Mouse (Mus musculus): Measurements from ENCODE around the gene Il16. TPM values are rescaled to one million over a fixed set of nuclear protein-coding genes. Genes with fewer than 3 reads are reported as not detected.

Gene Il16
- polyA plus RNA-seq, 1 experiment from 2014 or later, result 7.2 TPM

GRCm38 (mm10) chr7:83637781-83638583, 107.5 kb downstream of the Il16 start:
- Histone ChIP-seq H3K4me2 (ENCODE audit: low read depth, low read length) (no peak overlapping the region), H3K9me3 (ENCODE audit: control insufficient read depth, low read length) (no peaks in the 10 kb centered on the region), H3K9ac (ENCODE audit: low read depth, low read length) (no peak overlapping the region), H3K4me1 (ENCODE audit: control insufficient read depth, insufficient read depth, low read length) (peaks cover 11% of the 10 kb centered on the region), H3K4me3 (ENCODE audit: low read depth, low read length) (no peak overlapping the region), H3K36me3 (ENCODE audit: control insufficient read depth, insufficient read depth, low read length) (peaks cover 43% of the 10 kb centered on the region), H3K27me3 (replicated peaks; ENCODE audit: control insufficient read depth, insufficient read depth, low read length) (no peaks in the 10 kb centered on the region), H3K27ac (replicated peaks; ENCODE audit: low read depth, low read length) (no peak overlapping the region)
- ATAC-seq (ENCODE audit: low read depth) (no peak), DNase-seq (ENCODE audit: low spot score) (no peak)
- WGBS, result 90% methylated on average over 8 of the region's 8 CpGs

- Histone ChIP-seq H3K9ac (ENCODE audit: low read depth, low read length) (no peak overlapping the region), H3K4me2 (ENCODE audit: low read depth, low read length) (no peak overlapping the region), H3K4me1 (ENCODE audit: control insufficient read depth, insufficient read depth, low read length) (peaks cover 16% of the 10 kb centered on the region), H3K9me3 (ENCODE audit: control insufficient read depth, low read length) (no peaks in the 10 kb centered on the region), H3K36me3 (ENCODE audit: control insufficient read depth, insufficient read depth, low read length) (peaks cover 34% of the 10 kb centered on the region), H3K27me3 (replicated peaks; ENCODE audit: control insufficient read depth, insufficient read depth, low read length) (no peaks in the 10 kb centered on the region), H3K27ac (replicated peaks; ENCODE audit: low read depth, low read length) (no peak overlapping the region), H3K4me3 (ENCODE audit: low read depth, low read length) (no peak overlapping the region)
- WGBS, result 83% methylated on average over 8 of the region's 8 CpGs
- DNase-seq (ENCODE audit: low spot score) (no peak), ATAC-seq (ENCODE audit: low read depth) (no peak)
These were observed 109.1 kb downstream of the Il16 start for GRCm38 (mm10) chr7:83636425-83636824.

DNA sequence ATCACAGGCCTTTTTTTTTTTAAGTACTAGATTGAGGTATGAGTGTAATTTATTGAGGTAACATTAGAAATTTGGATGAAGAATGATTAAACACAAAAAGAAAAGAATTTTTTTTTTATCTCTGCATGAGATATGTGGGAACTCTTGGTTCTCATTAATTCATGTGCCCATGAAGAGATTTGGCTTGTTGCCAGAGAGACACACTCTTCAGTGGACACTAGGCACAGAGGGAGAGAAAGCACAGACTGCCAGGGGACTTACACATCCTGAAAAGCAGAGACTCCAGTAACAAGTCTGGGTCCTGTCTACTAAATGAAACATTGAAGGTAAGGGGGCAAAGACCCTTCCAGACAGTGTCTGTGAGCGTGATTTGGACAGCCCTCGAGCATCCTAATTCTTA, 109.8 kb downstream of the Il16 start:
- peaks cover 30% of the 10 kb centered on the region for H3K36me3 ChIP-seq (ENCODE audit: control insufficient read depth, insufficient read depth, low read length)
- ATAC-seq (ENCODE audit: low read depth) (no peak), DNase-seq (ENCODE audit: low spot score) (no peak)
- no peak overlapping the region for H3K9ac ChIP-seq (ENCODE audit: low read depth, low read length)
- WGBS, result 88% methylated on average over 2 of the region's 2 CpGs
- no peak overlapping the region for H3K4me3 ChIP-seq (ENCODE audit: low read depth, low read length)
- peaks cover 21% of the 10 kb centered on the region for H3K4me1 ChIP-seq (ENCODE audit: control insufficient read depth, insufficient read depth, low read length)
- H3K27ac ChIP-seq (replicated peaks; ENCODE audit: low read depth, low read length), result no peak overlapping the region
- no peaks in the 10 kb centered on the region for H3K27me3 ChIP-seq (replicated peaks; ENCODE audit: control insufficient read depth, insufficient read depth, low read length)
- H3K4me2 ChIP-seq (ENCODE audit: low read depth, low read length), result no peak overlapping the region
- H3K9me3 ChIP-seq (ENCODE audit: control insufficient read depth, low read length), result no peaks in the 10 kb centered on the region

DNA sequence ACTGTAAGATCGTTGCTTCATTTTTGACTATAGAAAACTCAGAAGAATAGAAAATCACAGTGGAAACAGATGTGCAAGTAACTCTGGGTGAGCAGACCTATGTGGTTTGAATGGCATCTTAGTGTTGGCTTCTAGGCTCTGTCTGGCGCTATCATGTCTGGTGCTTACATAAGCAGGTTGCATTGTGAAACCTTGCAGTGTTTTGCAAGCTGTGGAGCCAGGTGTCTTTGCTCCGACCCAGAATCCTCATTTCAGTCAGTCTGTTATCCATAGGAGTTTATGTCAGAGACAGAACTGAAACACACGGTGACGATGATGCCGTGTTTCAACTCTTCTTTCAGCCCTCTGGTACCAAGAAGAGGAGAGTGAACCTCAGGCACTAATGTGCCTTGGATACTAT, 111.7 kb downstream of the Il16 start:
- Histone ChIP-seq H3K27me3 (replicated peaks; ENCODE audit: control insufficient read depth, insufficient read depth, low read length) (no peaks in the 10 kb centered on the region), H3K9ac (ENCODE audit: low read depth, low read length) (no peak overlapping the region; the same call in 1 of the 2 replicates), H3K4me2 (ENCODE audit: low read depth, low read length) (peak overlapping the region; percentile 57; the same call in 1 of the 2 replicates), H3K9me3 (ENCODE audit: control insufficient read depth, low read length) (no peaks in the 10 kb centered on the region), H3K36me3 (ENCODE audit: control insufficient read depth, insufficient read depth, low read length) (peaks cover 15% of the 10 kb centered on the region), H3K4me3 (ENCODE audit: low read depth, low read length) (no peak overlapping the region), H3K27ac (replicated peaks; ENCODE audit: low read depth, low read length) (no peak overlapping the region; the same call in 1 of the 2 replicates), H3K4me1 (ENCODE audit: control insufficient read depth, insufficient read depth, low read length) (peaks cover 22% of the 10 kb centered on the region)
- ATAC-seq (ENCODE audit: low read depth) (no peak), DNase-seq (ENCODE audit: low spot score) (no peak)
- WGBS, result 74% methylated on average over 6 of the region's 6 CpGs

DNA sequence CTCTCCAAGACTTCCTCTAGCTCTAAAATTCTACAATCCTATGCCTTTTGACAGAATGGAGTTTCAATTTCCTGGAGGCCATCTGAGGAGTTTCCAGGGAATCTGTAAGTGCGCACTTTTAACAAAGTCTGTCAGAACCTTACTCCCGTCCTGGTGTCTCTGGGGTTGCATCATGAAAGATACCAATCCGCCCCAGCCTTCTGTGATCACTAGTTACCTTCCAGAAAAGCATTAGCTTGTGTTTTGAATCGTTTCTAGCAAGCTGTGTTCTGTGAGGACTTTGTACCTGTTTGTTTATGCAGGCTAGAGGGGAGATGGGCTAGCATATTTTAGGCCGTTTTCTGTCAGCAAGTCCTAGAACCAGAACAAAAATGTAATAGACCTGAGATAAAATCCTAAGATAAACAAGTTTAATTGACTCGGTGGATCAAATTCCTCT, 112.8 kb downstream of the Il16 start:
- Histone ChIP-seq H3K4me2 (ENCODE audit: low read depth, low read length) (peak overlapping the region; percentile 57), H3K9ac (ENCODE audit: low read depth, low read length) (peak overlapping the region; percentile 76), H3K27me3 (replicated peaks; ENCODE audit: control insufficient read depth, insufficient read depth, low read length) (no peaks in the 10 kb centered on the region), H3K27ac (replicated peaks; ENCODE audit: low read depth, low read length) (no peak overlapping the region), H3K4me3 (ENCODE audit: low read depth, low read length) (peak overlapping the region; percentile 49), H3K36me3 (ENCODE audit: control insufficient read depth, insufficient read depth, low read length) (peaks cover 7% of the 10 kb centered on the region), H3K4me1 (ENCODE audit: control insufficient read depth, insufficient read depth, low read length) (peaks cover 22% of the 10 kb centered on the region), H3K9me3 (ENCODE audit: control insufficient read depth, low read length) (no peaks in the 10 kb centered on the region)
- DNase-seq (ENCODE audit: low spot score), result no peak
- no peak for ATAC-seq (ENCODE audit: low read depth)
- 40% methylated on average over 6 of the region's 6 CpGs for WGBS

DNA sequence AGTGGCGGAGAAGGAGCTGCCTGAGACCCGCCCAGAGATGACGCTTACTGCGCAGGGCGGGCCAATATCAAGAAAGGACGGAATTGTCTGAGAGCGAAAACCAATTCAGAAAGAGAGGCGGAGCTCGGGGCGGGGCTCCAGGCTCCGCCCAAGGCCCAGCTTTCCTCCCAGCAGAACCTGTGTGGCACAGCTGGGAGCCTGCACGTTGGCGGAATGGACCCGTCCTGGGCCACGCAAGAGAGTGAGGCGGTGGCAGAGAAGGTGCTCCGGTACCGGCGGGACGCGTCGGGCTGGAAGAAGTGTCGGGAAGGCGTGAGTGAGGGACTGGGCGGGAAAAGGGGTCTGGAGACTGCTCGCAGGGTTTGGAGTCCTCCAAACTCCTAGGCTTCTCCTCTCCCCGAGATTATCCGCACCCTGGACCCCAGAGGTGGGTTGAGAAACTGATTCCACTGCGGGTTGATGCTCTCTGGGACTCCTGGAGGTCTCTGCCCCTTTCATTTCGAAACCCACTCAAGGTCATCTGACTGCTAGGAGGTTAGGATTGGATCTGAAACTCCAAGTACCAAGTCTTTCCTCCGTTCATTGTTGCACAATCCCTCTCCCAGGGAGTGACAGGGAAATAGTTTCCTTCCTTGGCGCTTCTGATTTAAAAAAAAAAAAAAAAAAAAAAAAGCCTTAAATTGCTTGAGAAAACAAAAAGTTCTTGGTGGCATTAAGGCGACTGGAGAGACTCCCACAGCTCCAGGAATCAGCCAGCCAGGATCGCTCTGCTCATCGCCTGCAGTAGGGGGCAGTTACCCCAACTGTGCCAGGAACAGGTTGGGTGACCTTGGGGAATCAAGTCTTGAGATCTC, 113.5 kb downstream of the Il16 start, which contains the start of gene Stard5:
Gene Stard5, plus strand, starts transcription at position 132 of the 854 bp plus-strand sequence.
- no peaks in the 10 kb centered on the region for H3K9me3 ChIP-seq (ENCODE audit: control insufficient read depth, low read length)
- ATAC-seq (ENCODE audit: low read depth) (peak; percentile 97), DNase-seq (ENCODE audit: low spot score) (peak; percentile 97)
- H3K36me3 ChIP-seq (ENCODE audit: control insufficient read depth, insufficient read depth, low read length), result 0 out of 2 replicates have a peak, but pooled peaks cover 3% of the 10 kb centered on the region
- H3K4me1 ChIP-seq (ENCODE audit: control insufficient read depth, insufficient read depth, low read length), result peaks cover 22% of the 10 kb centered on the region
- peak within 1 kb of the TSS; percentile 76 for H3K9ac ChIP-seq (ENCODE audit: low read depth, low read length)
- H3K4me2 ChIP-seq (ENCODE audit: low read depth, low read length), result peak within 1 kb of the TSS; percentile 57
- WGBS, result under 1% methylated on average over 33 of the region's 35 CpGs
- peak within 1 kb of the TSS; percentile 49 for H3K4me3 ChIP-seq (ENCODE audit: low read depth, low read length)
- peak within 1 kb of the TSS; percentile 79 for H3K27ac ChIP-seq (replicated peaks; ENCODE audit: low read depth, low read length)
- H3K27me3 ChIP-seq (replicated peaks; ENCODE audit: control insufficient read depth, insufficient read depth, low read length), result no peaks in the 10 kb centered on the region

GRCm38 (mm10) chr7:83631073-83631827, 114.3 kb downstream of the Il16 start:
- Histone ChIP-seq H3K27me3 (replicated peaks; ENCODE audit: control insufficient read depth, insufficient read depth, low read length) (no peaks in the 10 kb centered on the region), H3K4me3 (ENCODE audit: low read depth, low read length) (peak overlapping the region; percentile 49), H3K4me2 (ENCODE audit: low read depth, low read length) (peak overlapping the region; percentile 57), H3K9ac (ENCODE audit: low read depth, low read length) (peak overlapping the region; percentile 76), H3K36me3 (ENCODE audit: control insufficient read depth, insufficient read depth, low read length) (0 out of 2 replicates have a peak, but pooled peaks cover 2% of the 10 kb centered on the region), H3K4me1 (ENCODE audit: control insufficient read depth, insufficient read depth, low read length) (peaks cover 22% of the 10 kb centered on the region), H3K27ac (replicated peaks; ENCODE audit: low read depth, low read length) (peak overlapping the region; percentile 79), H3K9me3 (ENCODE audit: control insufficient read depth, low read length) (no peaks in the 10 kb centered on the region)
- WGBS, result 12% methylated on average over 11 of the region's 11 CpGs
- no peak; the same call in 1 of the 2 replicates for ATAC-seq (ENCODE audit: low read depth)
- DNase-seq (ENCODE audit: low spot score), result no peak

- no peaks in the 10 kb centered on the region for H3K36me3 ChIP-seq (ENCODE audit: control insufficient read depth, insufficient read depth, low read length)
- 89% methylated on average over 4 of the region's 4 CpGs for WGBS
- H3K9me3 ChIP-seq (ENCODE audit: control insufficient read depth, low read length), result no peaks in the 10 kb centered on the region
- peaks cover 5% of the 10 kb centered on the region; the same call in 1 of the 2 replicates for H3K4me1 ChIP-seq (ENCODE audit: control insufficient read depth, insufficient read depth, low read length)
- no peaks in the 10 kb centered on the region for H3K27me3 ChIP-seq (replicated peaks; ENCODE audit: control insufficient read depth, insufficient read depth, low read length)
- ATAC-seq (ENCODE audit: low read depth), result no peak
- no peak overlapping the region for H3K27ac ChIP-seq (replicated peaks; ENCODE audit: low read depth, low read length)
- H3K4me2 ChIP-seq (ENCODE audit: low read depth, low read length), result no peak overlapping the region
- H3K4me3 ChIP-seq (ENCODE audit: low read depth, low read length), result no peak overlapping the region
- DNase-seq (ENCODE audit: low spot score), result no peak
- no peak overlapping the region for H3K9ac ChIP-seq (ENCODE audit: low read depth, low read length)
These were observed 118.2 kb downstream of the Il16 start for GRCm38 (mm10) chr7:83627369-83627768.
